Mouse (Mus musculus) myocyte (in vitro differentiated cells): ENCODE measurements around the gene Fam107b.

ENCODE experiments used
- CEBPB ChIP-seq: IDR thresholded peaks from 2 replicates; pipeline ENCODE4 v1.6.1; 2011; ENCODE audit warnings: mild to moderate bottlenecking, moderate library complexity; ENCODE audit not compliant: poor library complexity, insufficient read depth, severe bottlenecking
- E2F4 ChIP-seq: IDR thresholded peaks from one replicate; pipeline ENCODE4 v1.6.1; 2011; ENCODE audit warnings: mild to moderate bottlenecking, control low read depth, moderate library complexity; ENCODE audit not compliant: insufficient read depth
- MAX ChIP-seq: IDR thresholded peaks from one replicate; pipeline ENCODE4 v1.6.1; 2011; ENCODE audit warnings: low read depth, mild to moderate bottlenecking, control low read depth
- MYOD1 ChIP-seq, 3 experiments: IDR thresholded peaks; one replicate each; pipeline ENCODE4 v1.6.1; 2011; ENCODE audit warnings: control low read depth in 2 of 3, low read depth in 2 of 3, mild to moderate bottlenecking in 2 of 3, moderate library complexity in 1 of 3; ENCODE audit not compliant: insufficient read length in 2 of 3, control insufficient read depth in 1 of 3
- POLR2A ChIP-seq: IDR thresholded peaks from one replicate; pipeline ENCODE4 v1.6.1; 2011; ENCODE audit warnings: low read depth, mild to moderate bottlenecking, control low read depth, moderate library complexity; ENCODE audit not compliant: insufficient read length
- SRF ChIP-seq: IDR thresholded peaks from one replicate; pipeline ENCODE4 v1.6.1; 2011; ENCODE audit warnings: low read depth; ENCODE audit not compliant: control insufficient read depth, insufficient read length
- TCF12 ChIP-seq: IDR thresholded peaks from one replicate; pipeline ENCODE4 v1.6.1; 2011; ENCODE audit warnings: mild to moderate bottlenecking, control low read depth; ENCODE audit not compliant: poor library complexity, insufficient read depth, severe bottlenecking
- USF1 ChIP-seq: IDR thresholded peaks from one replicate; pipeline ENCODE4 v1.6.1; 2011; ENCODE audit warnings: low read depth, mild to moderate bottlenecking, control low read depth, moderate library complexity

DNA sequence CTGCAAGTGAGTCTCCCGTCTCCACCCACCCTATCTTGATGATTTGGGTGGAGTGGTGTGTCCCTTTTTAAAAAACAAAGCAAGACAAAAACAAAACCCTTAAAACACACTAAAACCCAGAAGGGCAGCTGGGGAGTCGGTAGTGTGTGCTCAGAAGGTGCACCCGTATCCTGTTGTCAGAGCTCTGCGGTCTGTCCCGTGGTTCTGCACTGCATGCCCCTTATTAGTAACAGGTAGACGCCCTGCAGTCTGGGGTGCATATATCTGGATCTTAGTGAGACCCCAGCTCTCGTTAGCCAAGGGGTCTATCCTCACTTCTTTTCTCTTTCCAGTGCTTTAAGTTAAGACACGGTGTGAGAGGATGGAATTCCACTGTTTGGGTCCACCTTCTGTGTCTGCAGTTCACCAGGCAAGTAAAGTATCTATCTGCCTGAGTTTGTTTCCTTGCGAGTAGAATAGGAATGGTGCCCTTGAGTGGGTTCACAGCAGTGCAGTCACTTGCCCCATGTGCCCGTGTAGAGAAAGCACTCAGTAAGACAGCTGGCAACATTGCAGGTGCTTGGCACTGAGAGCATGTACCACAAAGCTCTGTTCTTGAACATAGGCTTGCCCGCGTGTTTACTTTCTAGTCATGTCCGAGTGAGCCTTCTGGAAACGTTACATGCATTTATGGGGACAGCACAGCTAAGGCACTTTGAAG, 161.2 kb downstream of the Fam107b start:
- no peak for TF ChIP-seq MYOD1 (IDR thresholded peaks at IDR 0.05; ENCODE audit: control insufficient read depth in 1 of 3, insufficient read length in 2 of 3, low read depth in 2 of 3)
- no peak for TF ChIP-seq POLR2A
- no peak for TF ChIP-seq TCF12
- no peak for TF ChIP-seq USF1
- no peak for TF ChIP-seq CEBPB
- no peak for TF ChIP-seq SRF
- no peak for TF ChIP-seq E2F4
- no peak for TF ChIP-seq MAX
